Mouse (Mus musculus) forebrain, embryonic 11.5 days (tissue): Measurements from ENCODE around the gene Atg101. TPM values are rescaled to one million over a fixed set of nuclear protein-coding genes. Genes with fewer than 3 reads are reported as not detected.

Experiments used
- ATAC-seq: fragments of 200-750 bp; cut with Nextera tagmentation; replicated peaks from 2 replicates; pipeline ENCODE4 v1.8.0; 2017; ENCODE audit warnings: moderate TSS enrichment; ENCODE audit not compliant: low FRiP score
- DNase-seq: peaks from one replicate; pipeline ENCODE4 v3.0.0-alpha.2; 2017; ENCODE audit warnings: low spot score
- H3K27ac ChIP-seq: fragments of 300-500 bp; sonication (generic); 2 replicates; pipeline ENCODE4 v1.5.1; 2014; ENCODE audit warnings: low read depth, low read length
- H3K27me3 ChIP-seq: fragments of 300-500 bp; sonication (generic); 2 replicates; pipeline ENCODE4 v1.6.1; 2014; ENCODE audit warnings: mild to moderate bottlenecking, low read length, mixed read lengths; ENCODE audit not compliant: control insufficient read depth, insufficient read depth
- H3K36me3 ChIP-seq: fragments of 300-500 bp; sonication (generic); 2 replicates; pipeline ENCODE4 v1.6.1; 2014; ENCODE audit warnings: mild to moderate bottlenecking, low read length, moderate library complexity, mixed read lengths; ENCODE audit not compliant: control insufficient read depth, insufficient read depth
- H3K4me1 ChIP-seq: fragments of 300-500 bp; sonication (generic); replicated peaks from 2 replicates; pipeline ENCODE4 v1.6.1; 2014; ENCODE audit warnings: low read length, mixed read lengths; ENCODE audit not compliant: control insufficient read depth, insufficient read depth
- H3K4me2 ChIP-seq: fragments of 300-500 bp; sonication (generic); 2 replicates; pipeline ENCODE4 v1.6.1; 2014; ENCODE audit warnings: low read depth, mild to moderate bottlenecking, low read length, moderate library complexity, mixed read lengths; ENCODE audit not compliant: severe bottlenecking
- H3K4me3 ChIP-seq: fragments of 300-500 bp; sonication (generic); 2 replicates; pipeline ENCODE4 v1.5.1; 2014; ENCODE audit warnings: low read depth, low read length
- H3K9ac ChIP-seq: fragments of 300-500 bp; sonication (generic); 2 replicates; pipeline ENCODE4 v1.6.1; 2014; ENCODE audit warnings: low read length
- H3K9me3 ChIP-seq: fragments of 300-500 bp; sonication (generic); 2 replicates; pipeline ENCODE4 v1.6.1; 2016; ENCODE audit warnings: low read length, mixed read lengths; ENCODE audit not compliant: control insufficient read depth
- WGBS: fragments of 180-500 bp; shearing (Covaris S2); extraction: QIAGEN DNeasy Blood & Tissue Kit; methylation state at CpG from one replicate; pipeline ENCODE4 v1.1.7; 2014; 5-methylcytosine and 5-hydroxymethylcytosine counted together
- polyA plus RNA-seq: library from polyadenylated mRNA; unstranded; fragments of >200 nt; fragmentation: Nextera tagmentation; extraction: Ambion mirVana; gene quantifications from 2 replicates; pipeline ENCODE4 v1.2.1, GENCODE M21; 2014

Atg101 gene
- polyA plus RNA-seq, 1 experiment from 2014 or later: 62.1 TPM

- Histone ChIP-seq H3K4me1 (peaks cover 8% of the 10 kb centered on the region), H3K27ac (no peak overlapping the region), H3K27me3 (no peaks in the 10 kb centered on the region), H3K4me2 (no peak overlapping the region), H3K36me3 (no peaks in the 10 kb centered on the region), H3K9me3 (no peaks in the 10 kb centered on the region), H3K9ac (no peak overlapping the region), H3K4me3 (no peak overlapping the region)
- ATAC-seq (no peak), DNase-seq (no peak)
- 93% methylated on average over 6 of the region's 6 CpGs for WGBS
Observed at GRCm38 (mm10) chr15:101287361-101287760, 3.3 kb downstream of the Atg101 start.

- no peak overlapping the region for H3K4me3 ChIP-seq
- H3K4me1 ChIP-seq: peaks cover under 1% of the 10 kb centered on the region; the same call in 1 of the 2 replicates
- H3K9me3 ChIP-seq: no peaks in the 10 kb centered on the region
- H3K36me3 ChIP-seq: no peaks in the 10 kb centered on the region
- H3K9ac ChIP-seq: no peak overlapping the region
- no peak for DNase-seq
- ATAC-seq: no peak
- no peak overlapping the region for H3K27ac ChIP-seq
- H3K27me3 ChIP-seq: no peaks in the 10 kb centered on the region
- H3K4me2 ChIP-seq: no peak overlapping the region
- 94% methylated on average over 15 of the region's 15 CpGs for WGBS
Observed at GRCm38 (mm10) chr15:101290354-101290753, 6.3 kb downstream of the Atg101 start.

- Histone ChIP-seq H3K27ac (no peak overlapping the region), H3K4me1 (no peaks in the 10 kb centered on the region), H3K27me3 (no peaks in the 10 kb centered on the region), H3K9ac (no peak overlapping the region), H3K4me3 (no peak overlapping the region), H3K4me2 (no peak overlapping the region), H3K9me3 (no peaks in the 10 kb centered on the region), H3K36me3 (no peaks in the 10 kb centered on the region)
- WGBS: 84% methylated on average over 3 of the region's 3 CpGs
- DNase-seq (no peak), ATAC-seq (no peak)
Observed at GRCm38 (mm10) chr15:101292012-101292411, 7.9 kb downstream of the Atg101 start.

GRCm38 (mm10) chr15:101293025-101293621, 9.1 kb downstream of the Atg101 start, which contains the start of gene 6030408B16Rik:
Gene 6030408B16Rik, plus strand, starts transcription at chr15:101293212.
- Histone ChIP-seq H3K36me3 (no peaks in the 10 kb centered on the region), H3K4me2 (no peak within 1 kb of the TSS), H3K9me3 (no peaks in the 10 kb centered on the region), H3K9ac (no peak within 1 kb of the TSS), H3K4me3 (no peak within 1 kb of the TSS), H3K27ac (no peak within 1 kb of the TSS), H3K27me3 (no peaks in the 10 kb centered on the region), H3K4me1 (no peaks in the 10 kb centered on the region)
- WGBS: 63% methylated on average over 18 of the region's 18 CpGs
- no peak for DNase-seq
- ATAC-seq: no peak

- Histone ChIP-seq H3K4me1 (no peaks in the 10 kb centered on the region), H3K9ac (no peak overlapping the region), H3K9me3 (no peaks in the 10 kb centered on the region), H3K4me2 (no peak overlapping the region), H3K27ac (no peak overlapping the region), H3K27me3 (no peaks in the 10 kb centered on the region), H3K4me3 (no peak overlapping the region), H3K36me3 (no peaks in the 10 kb centered on the region)
- ATAC-seq: no peak
- no peak for DNase-seq
- WGBS: 70% methylated on average over 16 of the region's 16 CpGs
Observed at GRCm38 (mm10) chr15:101294028-101294894, 10.2 kb downstream of the Atg101 start.

GRCm38 (mm10) chr15:101295106-101295505, 11.0 kb downstream of the Atg101 start:
- Histone ChIP-seq H3K4me3 (no peak overlapping the region), H3K27ac (no peak overlapping the region)

GRCm38 (mm10) chr15:101295616-101296015, 11.5 kb downstream of the Atg101 start:
- no peaks in the 10 kb centered on the region for H3K4me1 ChIP-seq
- H3K9me3 ChIP-seq: no peaks in the 10 kb centered on the region
- WGBS: 91% methylated on average over 10 of the region's 10 CpGs
- no peak for ATAC-seq
- no peaks in the 10 kb centered on the region for H3K36me3 ChIP-seq
- DNase-seq: no peak
- no peak overlapping the region for H3K4me3 ChIP-seq
- H3K27ac ChIP-seq: no peak overlapping the region
- H3K27me3 ChIP-seq: no peaks in the 10 kb centered on the region
- H3K4me2 ChIP-seq: no peak overlapping the region
- H3K9ac ChIP-seq: no peak overlapping the region

More at GRCm38 (mm10) chr15:101295106-101295505, 11.0 kb downstream of the Atg101 start:
- no peak for DNase-seq
- ATAC-seq: no peak
- Histone ChIP-seq H3K4me2 (no peak overlapping the region), H3K9ac (no peak overlapping the region), H3K27me3 (no peaks in the 10 kb centered on the region), H3K4me1 (no peaks in the 10 kb centered on the region), H3K36me3 (no peaks in the 10 kb centered on the region), H3K9me3 (no peaks in the 10 kb centered on the region)
- WGBS: 79% methylated on average over 7 of the region's 7 CpGs

GRCm38 (mm10) chr15:101296091-101296490, 12.0 kb downstream of the Atg101 start:
- Histone ChIP-seq H3K4me3 (no peak overlapping the region), H3K9me3 (no peaks in the 10 kb centered on the region), H3K27ac (no peak overlapping the region), H3K4me2 (no peak overlapping the region), H3K9ac (no peak overlapping the region), H3K27me3 (no peaks in the 10 kb centered on the region), H3K4me1 (no peaks in the 10 kb centered on the region), H3K36me3 (no peaks in the 10 kb centered on the region)
- 94% methylated on average over 11 of the region's 11 CpGs for WGBS
- DNase-seq: no peak
- no peak for ATAC-seq
